Mouse (Mus musculus): Measurements from ENCODE around the gene Gm5244.

DNA sequence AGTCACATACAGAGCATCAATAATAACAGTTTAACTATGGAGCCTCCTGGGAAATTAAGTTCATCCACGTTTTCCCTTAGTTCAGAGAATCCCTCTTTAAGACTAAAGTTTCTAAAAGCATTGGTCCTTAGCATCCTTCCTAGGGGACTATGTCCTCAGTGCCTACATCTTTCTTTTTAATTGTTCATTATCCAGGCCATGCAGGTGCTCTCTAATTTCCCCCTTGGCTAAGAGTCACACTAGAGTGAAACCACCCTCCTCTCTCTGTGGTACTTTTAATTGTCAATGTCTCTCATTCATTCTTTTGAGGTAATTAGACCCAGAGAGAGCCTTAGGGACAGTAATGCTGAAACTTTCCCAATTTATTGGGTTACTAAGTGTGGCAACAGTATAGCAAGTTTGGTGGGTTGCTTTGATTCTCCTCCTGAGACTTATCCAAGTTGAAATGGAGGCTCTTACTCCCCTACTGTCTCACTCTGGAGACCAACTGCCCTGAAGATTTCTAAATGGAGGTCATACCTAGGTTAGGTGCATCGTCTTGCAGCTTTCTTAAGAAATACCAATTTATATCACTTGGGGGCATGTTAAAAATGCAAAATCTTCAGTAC, 15.6 kb upstream of the Gm5244 start:
- no peak for TF ChIP-seq CTCF (IDR thresholded peaks at IDR 0.05)
- TF ChIP-seq EP300 (IDR thresholded peaks at IDR 0.05; ENCODE audit: insufficient read depth, low read depth, low read length): no peak
- no peak for TF ChIP-seq POLR2A (IDR thresholded peaks at IDR 0.05; ENCODE audit: insufficient read depth, low read depth, low read length)

Measured in heart, adult 2 months (tissue).